Mouse (Mus musculus) hindbrain, embryonic 11.5 days (tissue): ENCODE results near the gene Heatr5a. TPM values are rescaled to one million over a fixed set of nuclear protein-coding genes. Genes with fewer than 3 reads are reported as not detected.

Experiments used
- ATAC-seq: fragments of 200-750 bp; cut with Nextera tagmentation; 2 replicates; pipeline ENCODE4 v1.8.0; 2017; ENCODE audit warnings: mild to moderate bottlenecking, moderate TSS enrichment, moderate library complexity; ENCODE audit not compliant: low FRiP score
- DNase-seq: peaks from one replicate; pipeline ENCODE4 v3.0.0-alpha.2; 2015; ENCODE audit warnings: low spot score
- H3K27ac ChIP-seq: fragments of 300-500 bp; sonication (generic); 2 replicates; pipeline ENCODE4 v1.5.1; 2014; ENCODE audit warnings: mild to moderate bottlenecking, low read depth, low read length
- H3K27me3 ChIP-seq: fragments of 300-500 bp; sonication (generic); 2 replicates; pipeline ENCODE4 v1.6.1; 2014; ENCODE audit warnings: mild to moderate bottlenecking, low read length, moderate library complexity, mixed read lengths; ENCODE audit not compliant: control insufficient read depth, insufficient read depth
- H3K36me3 ChIP-seq: fragments of 300-500 bp; sonication (generic); 2 replicates; pipeline ENCODE4 v1.6.1; 2014; ENCODE audit warnings: mild to moderate bottlenecking, low read length, moderate library complexity, mixed read lengths; ENCODE audit not compliant: control insufficient read depth, insufficient read depth
- H3K4me1 ChIP-seq: fragments of 300-500 bp; sonication (generic); replicated peaks from 2 replicates; pipeline ENCODE4 v1.6.1; 2014; ENCODE audit warnings: low read length, mixed read lengths; ENCODE audit not compliant: control insufficient read depth, insufficient read depth
- H3K4me2 ChIP-seq: fragments of 300-500 bp; sonication (generic); replicated peaks from 2 replicates; pipeline ENCODE4 v1.6.1; 2014; ENCODE audit warnings: mild to moderate bottlenecking, low read depth, low read length
- H3K4me3 ChIP-seq: fragments of 300-500 bp; sonication (generic); 2 replicates; pipeline ENCODE4 v1.5.1; 2014; ENCODE audit warnings: low read depth, low read length
- H3K9ac ChIP-seq: fragments of 300-500 bp; sonication (generic); 2 replicates; pipeline ENCODE4 v1.6.1; 2014; ENCODE audit warnings: low read depth, low read length
- H3K9me3 ChIP-seq: fragments of 300-500 bp; sonication (generic); 2 replicates; pipeline ENCODE4 v1.6.1; 2016; ENCODE audit warnings: low read length; ENCODE audit not compliant: control insufficient read depth
- whole genome bisulfite sequencing: fragments of 180-500 bp; shearing (Covaris S2); extraction: QIAGEN DNeasy Blood & Tissue Kit; methylation state at CpG from one replicate; pipeline ENCODE4 v1.1.7; 2014; 5-methylcytosine and 5-hydroxymethylcytosine counted together
- polyA plus RNA-seq: library from polyadenylated mRNA; unstranded; fragments of >200 nt; fragmentation: Nextera tagmentation; extraction: Ambion mirVana; gene quantifications from 2 replicates; pipeline ENCODE4 v1.2.1, GENCODE M21; 2014

The Heatr5a gene
- polyA plus RNA-seq, 1 experiment from 2014 or later: 8.8 TPM

GRCm38 (mm10) chr12:51865790-51866179 lies 105.3 kb downstream of the Heatr5a start:
- H3K27me3 ChIP-seq: peaks cover 2% of the 10 kb centered on the region; the same call in 1 of the 2 replicates
- ATAC-seq (peak; percentile 74), DNase-seq (peak; percentile 62)
- H3K9ac ChIP-seq: no peak overlapping the region
- H3K4me1 ChIP-seq: 0 out of 2 replicates have a peak, but pooled peaks cover 2% of the 10 kb centered on the region
- no peaks in the 10 kb centered on the region for H3K36me3 ChIP-seq
- no peak overlapping the region for H3K4me2 ChIP-seq
- peak overlapping the region; percentile 51; the same call in 1 of the 2 replicates for H3K27ac ChIP-seq
- H3K4me3 ChIP-seq: no peak overlapping the region
- 24% methylated on average over 4 of the region's 4 CpGs for WGBS
- H3K9me3 ChIP-seq: no peaks in the 10 kb centered on the region

GRCm38 (mm10) chr12:51865061-51865789 lies 105.9 kb downstream of the Heatr5a start:
- peak overlapping the region; percentile 51; the same call in 1 of the 2 replicates for H3K27ac ChIP-seq
- 51% methylated on average over 9 of the region's 9 CpGs for WGBS
- ATAC-seq: peak; percentile 27; the same call in 1 of the 2 replicates
- DNase-seq: no peak
- H3K4me3 ChIP-seq: no peak overlapping the region
- no peaks in the 10 kb centered on the region for H3K9me3 ChIP-seq
- no peak overlapping the region for H3K9ac ChIP-seq
- H3K36me3 ChIP-seq: no peaks in the 10 kb centered on the region
- H3K4me1 ChIP-seq: 0 out of 2 replicates have a peak, but pooled peaks cover 2% of the 10 kb centered on the region
- H3K27me3 ChIP-seq: peaks cover 2% of the 10 kb centered on the region; the same call in 1 of the 2 replicates
- H3K4me2 ChIP-seq: no peak overlapping the region

DNA sequence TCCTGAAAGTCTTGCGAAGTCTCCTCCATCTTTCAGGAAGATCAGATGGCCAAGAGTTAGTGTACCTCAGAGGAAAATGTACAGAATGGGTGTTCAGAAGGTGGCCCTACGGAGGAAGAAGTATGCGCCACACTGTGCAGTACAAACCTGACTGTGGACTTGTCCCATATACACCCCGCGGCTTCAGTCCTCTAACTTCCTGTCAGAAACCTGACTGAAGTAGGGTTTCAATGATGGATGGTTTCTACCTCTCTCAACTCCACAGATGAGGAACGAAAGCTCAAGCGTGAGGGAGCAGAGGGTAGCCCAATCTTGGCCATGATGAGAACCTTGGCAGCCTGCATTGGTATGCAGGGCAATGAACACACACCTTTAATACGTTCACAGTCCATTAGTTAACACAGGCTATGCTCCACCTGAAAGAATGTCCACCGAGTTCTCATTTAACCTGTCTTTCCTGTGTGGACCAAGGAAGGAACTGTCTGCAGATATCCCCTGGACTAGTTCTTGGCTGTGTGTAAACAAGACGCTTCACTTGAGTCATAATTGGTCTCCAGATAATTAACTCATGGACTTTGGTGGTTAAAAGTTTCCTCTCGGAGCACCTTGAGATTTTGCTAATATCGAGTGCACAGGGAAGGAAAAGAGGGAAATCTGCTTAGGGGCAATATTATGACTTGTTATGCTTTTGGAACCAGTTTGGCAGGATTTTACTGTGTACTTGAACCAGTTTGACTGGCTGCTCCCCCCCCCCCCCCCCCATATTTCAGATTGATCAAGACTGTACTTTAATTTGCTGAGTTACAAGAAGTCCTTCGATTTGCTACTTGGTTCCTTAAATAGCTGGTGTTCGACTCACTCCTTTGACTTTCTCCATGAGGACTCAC lies 107.8 kb downstream of the Heatr5a start:
- Histone ChIP-seq H3K27ac (no peak overlapping the region), H3K4me3 (no peak overlapping the region), H3K36me3 (no peaks in the 10 kb centered on the region), H3K27me3 (peaks cover 2% of the 10 kb centered on the region; the same call in 1 of the 2 replicates), H3K4me1 (0 out of 2 replicates have a peak, but pooled peaks cover 2% of the 10 kb centered on the region), H3K4me2 (no peak overlapping the region), H3K9me3 (no peaks in the 10 kb centered on the region), H3K9ac (no peak overlapping the region)
- 91% methylated on average over 14 of the region's 14 CpGs for WGBS
- DNase-seq (no peak), ATAC-seq (no peak)

DNA sequence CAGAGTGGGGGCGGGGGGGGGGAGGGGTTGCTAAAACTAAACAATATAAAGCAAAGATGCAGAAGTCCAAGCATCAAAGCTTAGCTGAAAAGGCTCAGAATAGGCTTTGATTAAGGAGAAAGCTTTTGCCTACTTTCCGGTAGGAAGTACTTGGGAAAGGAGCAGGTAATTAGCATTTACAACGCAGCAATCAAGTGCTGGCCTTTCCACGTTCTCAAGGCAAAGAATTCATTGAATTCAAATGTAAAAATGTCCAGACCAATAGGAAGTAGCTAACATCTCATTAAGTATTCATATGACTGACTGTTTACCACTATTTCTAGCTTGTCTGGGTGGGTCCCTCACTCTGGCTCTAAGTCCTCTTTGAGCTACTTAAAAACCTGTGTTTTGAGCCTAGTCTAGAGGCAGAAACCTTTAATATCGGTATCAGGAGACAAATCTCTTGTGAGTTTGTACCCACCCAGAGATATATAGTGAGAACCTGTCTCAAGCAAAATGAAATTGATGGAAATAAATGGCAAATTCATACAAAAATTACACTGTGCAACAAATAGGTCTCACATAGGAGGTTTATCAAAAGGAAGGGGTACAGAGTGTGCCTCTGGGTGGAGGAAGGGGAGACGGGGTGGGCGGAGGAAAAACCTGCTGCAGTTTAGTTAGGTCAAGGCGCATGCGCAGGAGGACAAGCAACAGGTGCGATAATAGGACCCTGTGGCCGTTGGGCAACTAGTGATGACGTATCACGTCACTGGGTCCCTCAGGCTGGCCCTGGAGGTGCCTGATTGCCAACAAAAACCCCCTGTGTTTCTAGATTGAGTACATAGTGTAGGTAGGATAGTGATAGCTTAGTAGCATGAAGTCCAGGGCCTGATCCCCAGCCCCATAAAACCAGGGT lies 112.7 kb downstream of the Heatr5a start:
- no peaks in the 10 kb centered on the region for H3K27me3 ChIP-seq
- no peaks in the 10 kb centered on the region for H3K9me3 ChIP-seq
- H3K4me2 ChIP-seq: no peak overlapping the region
- WGBS: 75% methylated on average over 13 of the region's 13 CpGs
- H3K9ac ChIP-seq: no peak overlapping the region
- no peak for DNase-seq
- H3K4me1 ChIP-seq: no peaks in the 10 kb centered on the region
- no peaks in the 10 kb centered on the region for H3K36me3 ChIP-seq
- ATAC-seq: no peak
- H3K4me3 ChIP-seq: no peak overlapping the region
- H3K27ac ChIP-seq: no peak overlapping the region

DNA sequence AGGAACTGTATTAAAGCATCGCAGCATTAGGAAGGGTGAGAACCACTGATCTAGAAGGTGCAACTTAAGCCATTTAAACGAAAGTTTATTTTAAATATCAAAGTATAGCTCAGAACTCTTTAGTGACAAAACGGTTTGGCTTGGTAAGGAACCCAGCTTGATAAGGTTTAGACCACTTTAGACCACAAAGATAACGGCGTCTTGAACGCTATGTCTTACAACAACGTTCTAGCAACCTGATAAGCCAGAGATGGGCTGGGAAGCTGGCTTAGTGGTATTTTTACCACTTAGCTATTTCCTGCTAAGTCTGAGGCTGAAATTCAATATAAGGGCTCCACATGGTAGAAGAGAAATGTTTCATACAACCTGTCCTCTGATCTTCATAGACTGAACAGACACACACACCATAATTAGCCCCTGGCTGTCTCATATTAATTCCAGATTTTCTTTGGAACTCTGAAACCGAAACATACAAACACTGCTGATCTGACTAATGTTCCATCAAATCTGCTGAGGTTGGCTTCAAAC lies 114.3 kb downstream of the Heatr5a start:
- WGBS: 93% methylated on average over 8 of the region's 8 CpGs
- ATAC-seq (no peak), DNase-seq (no peak)
- H3K4me1 ChIP-seq: no peaks in the 10 kb centered on the region
- H3K36me3 ChIP-seq: no peaks in the 10 kb centered on the region
- H3K4me2 ChIP-seq: no peak overlapping the region
- no peaks in the 10 kb centered on the region for H3K9me3 ChIP-seq
- no peak overlapping the region for H3K4me3 ChIP-seq
- no peaks in the 10 kb centered on the region for H3K27me3 ChIP-seq
- no peak overlapping the region for H3K27ac ChIP-seq
- H3K9ac ChIP-seq: no peak overlapping the region

GRCm38 (mm10) chr12:51855872-51856271 lies 115.2 kb downstream of the Heatr5a start:
- DNase-seq (no peak), ATAC-seq (no peak)
- Histone ChIP-seq H3K4me3 (no peak overlapping the region), H3K27ac (no peak overlapping the region), H3K27me3 (no peaks in the 10 kb centered on the region), H3K9me3 (no peaks in the 10 kb centered on the region), H3K9ac (no peak overlapping the region), H3K36me3 (no peaks in the 10 kb centered on the region), H3K4me1 (no peaks in the 10 kb centered on the region), H3K4me2 (no peak overlapping the region)
- WGBS: 91% methylated on average over 2 of the region's 2 CpGs

DNA sequence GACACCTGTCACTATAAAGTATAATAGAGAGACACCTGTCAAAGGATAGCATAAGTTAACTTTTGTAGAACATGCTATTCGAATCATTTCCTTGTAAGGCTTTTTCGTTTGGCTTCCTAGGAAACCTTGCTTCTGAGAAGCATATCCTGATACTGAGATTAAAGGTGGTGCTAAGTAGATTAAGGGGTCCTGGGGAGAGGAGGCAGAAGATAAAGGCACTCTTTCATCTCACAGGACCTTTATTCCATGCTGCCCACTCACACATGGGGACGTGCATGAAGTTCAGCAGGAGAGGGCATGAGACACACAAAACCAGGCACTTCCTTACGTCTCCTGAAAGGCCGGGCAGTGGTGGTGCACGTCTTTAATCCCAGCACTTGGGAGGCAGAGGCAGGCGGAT lies 115.7 kb downstream of the Heatr5a start:
- H3K4me2 ChIP-seq: no peak overlapping the region
- no peak overlapping the region for H3K27ac ChIP-seq
- no peaks in the 10 kb centered on the region for H3K27me3 ChIP-seq
- DNase-seq (no peak), ATAC-seq (no peak)
- no peak overlapping the region for H3K9ac ChIP-seq
- H3K4me1 ChIP-seq: no peaks in the 10 kb centered on the region
- 74% methylated on average over 7 of the region's 7 CpGs for WGBS
- H3K9me3 ChIP-seq: no peaks in the 10 kb centered on the region
- H3K36me3 ChIP-seq: no peaks in the 10 kb centered on the region
- no peak overlapping the region for H3K4me3 ChIP-seq

- H3K9me3 ChIP-seq: no peaks in the 10 kb centered on the region
- ATAC-seq: no peak
- H3K27ac ChIP-seq: no peak overlapping the region
- no peaks in the 10 kb centered on the region for H3K27me3 ChIP-seq
- no peak overlapping the region for H3K9ac ChIP-seq
- H3K4me2 ChIP-seq: no peak overlapping the region
- DNase-seq: no peak
- H3K4me3 ChIP-seq: no peak overlapping the region
- no peaks in the 10 kb centered on the region for H3K4me1 ChIP-seq
- H3K36me3 ChIP-seq: no peaks in the 10 kb centered on the region
- WGBS: 90% methylated on average over 4 of the region's 4 CpGs
Measured at GRCm38 (mm10) chr12:51851617-51852016, 119.5 kb downstream of the Heatr5a start.
